Mouse (Mus musculus): ENCODE measurements around the gene Wt1. TPM values are rescaled to one million over a fixed set of nuclear protein-coding genes. Genes with fewer than 3 reads are reported as not detected.

The Wt1 gene
- polyA plus RNA-seq, 1 experiment from 2014 or later = 18.3 TPM

DNA sequence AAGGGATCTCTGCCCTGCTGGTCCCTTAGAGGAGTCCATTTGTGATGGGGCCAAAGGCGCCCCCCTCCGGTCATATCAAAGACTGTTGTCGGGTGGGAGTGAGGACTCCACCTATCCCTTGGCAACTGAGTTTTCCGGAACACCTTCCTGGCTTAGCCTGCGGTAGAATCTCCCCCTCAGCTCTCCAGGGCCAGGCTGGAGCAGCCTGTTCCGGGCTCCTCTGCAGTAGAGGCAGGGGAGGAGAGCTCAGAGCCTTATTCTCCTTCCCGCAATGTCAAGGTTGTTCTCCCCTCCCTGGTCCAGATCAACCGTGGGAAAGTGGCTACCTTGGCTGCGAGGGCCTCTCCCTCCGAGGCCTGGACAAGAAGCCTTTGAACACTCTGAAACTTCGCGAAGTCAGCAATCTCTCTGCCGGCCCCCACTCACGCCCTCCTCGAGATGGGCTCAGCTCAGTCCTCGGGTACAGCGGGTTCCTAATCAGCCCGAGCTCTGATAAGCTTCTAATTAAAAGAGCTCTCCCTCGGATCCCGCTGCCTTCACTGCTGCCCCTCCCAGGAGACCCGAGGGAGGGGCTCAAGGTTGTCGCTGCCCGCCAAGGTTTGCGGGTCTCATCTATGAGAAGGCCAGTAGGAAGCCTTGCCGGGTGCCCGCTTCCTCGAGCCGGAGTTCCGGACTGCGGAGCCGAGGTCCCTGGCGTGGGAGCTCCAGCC is 4.2 kb downstream of the Wt1 start:
- peak overlapping the region; percentile 5; the same call in 1 of the 2 replicates for H3K4me2 ChIP-seq (ENCODE audit: low read depth, low read length)
- ATAC-seq (ENCODE audit: insufficient read depth, low FRiP score) = no peak
- H3K9ac ChIP-seq (ENCODE audit: low read length) = 0 out of 2 replicates have a peak overlapping the region, but pooled peaks have one; percentile 28
- H3K9me3 ChIP-seq (replicated peaks; ENCODE audit: control insufficient read depth, low read length) = no peaks in the 10 kb centered on the region
- H3K27me3 ChIP-seq (ENCODE audit: control insufficient read depth, insufficient read depth, low read length) = peaks cover 98% of the 10 kb centered on the region
- H3K4me3 ChIP-seq (replicated peaks; ENCODE audit: low read length) = peak overlapping the region; percentile 27
- no peaks in the 10 kb centered on the region for H3K36me3 ChIP-seq (ENCODE audit: control insufficient read depth, insufficient read depth, low read length)
- 4% methylated on average over 32 of the region's 32 CpGs for WGBS
- H3K4me1 ChIP-seq (ENCODE audit: control insufficient read depth, insufficient read depth, low read length) = peaks cover 16% of the 10 kb centered on the region; the same call in 1 of the 2 replicates
- H3K27ac ChIP-seq (ENCODE audit: low read length) = no peak overlapping the region

GRCm38 (mm10) chr2:105131061-105131810 is 4.9 kb downstream of the Wt1 start:
- no peak overlapping the region for H3K27ac ChIP-seq (ENCODE audit: low read length)
- peak overlapping the region; percentile 27 for H3K4me3 ChIP-seq (replicated peaks; ENCODE audit: low read length)
- 13% methylated on average over 12 of the region's 12 CpGs for WGBS
- no peaks in the 10 kb centered on the region for H3K9me3 ChIP-seq (replicated peaks; ENCODE audit: control insufficient read depth, low read length)
- no peaks in the 10 kb centered on the region for H3K36me3 ChIP-seq (ENCODE audit: control insufficient read depth, insufficient read depth, low read length)
- peaks cover 93% of the 10 kb centered on the region for H3K27me3 ChIP-seq (ENCODE audit: control insufficient read depth, insufficient read depth, low read length)
- peaks cover 16% of the 10 kb centered on the region; the same call in 1 of the 2 replicates for H3K4me1 ChIP-seq (ENCODE audit: control insufficient read depth, insufficient read depth, low read length)
- H3K4me2 ChIP-seq (ENCODE audit: low read depth, low read length) = peak overlapping the region; percentile 5; the same call in 1 of the 2 replicates
- no peak overlapping the region for H3K9ac ChIP-seq (ENCODE audit: low read length)
- no peak for ATAC-seq (ENCODE audit: insufficient read depth, low FRiP score)

GRCm38 (mm10) chr2:105131811-105132100 is 5.4 kb downstream of the Wt1 start:
- Histone ChIP-seq H3K27me3 (ENCODE audit: control insufficient read depth, insufficient read depth, low read length) (peaks cover 93% of the 10 kb centered on the region), H3K4me1 (ENCODE audit: control insufficient read depth, insufficient read depth, low read length) (peaks cover 12% of the 10 kb centered on the region; the same call in 1 of the 2 replicates), H3K27ac (ENCODE audit: low read length) (no peak overlapping the region), H3K36me3 (ENCODE audit: control insufficient read depth, insufficient read depth, low read length) (no peaks in the 10 kb centered on the region), H3K9me3 (replicated peaks; ENCODE audit: control insufficient read depth, low read length) (no peaks in the 10 kb centered on the region), H3K4me2 (ENCODE audit: low read depth, low read length) (0 out of 2 replicates have a peak overlapping the region, but pooled peaks have one; percentile 19), H3K9ac (ENCODE audit: low read length) (no peak overlapping the region), H3K4me3 (replicated peaks; ENCODE audit: low read length) (no peak overlapping the region)
- 14% methylated on average over 2 of the region's 2 CpGs for WGBS
- no peak for ATAC-seq (ENCODE audit: insufficient read depth, low FRiP score)

DNA sequence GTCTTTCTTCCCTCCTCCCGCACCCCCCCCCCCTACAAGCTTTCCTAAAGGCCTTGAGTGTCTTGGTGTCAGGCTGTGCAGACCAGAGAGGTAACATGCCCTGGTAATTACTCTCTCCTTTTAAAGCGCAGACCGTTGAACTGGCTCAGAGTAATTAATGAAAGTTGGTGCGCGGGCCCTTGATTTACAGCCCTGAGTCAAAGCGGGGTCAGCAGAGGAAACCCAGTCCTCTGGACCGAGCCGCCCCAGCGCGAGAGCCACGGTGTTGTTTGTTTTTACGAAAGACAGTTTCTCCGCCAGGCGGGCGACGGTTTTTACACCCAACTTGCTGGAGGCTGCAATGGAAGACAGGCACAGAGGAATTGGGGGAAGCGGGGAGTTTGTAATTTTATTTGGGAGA is 6.0 kb downstream of the Wt1 start:
- H3K9me3 ChIP-seq (replicated peaks; ENCODE audit: control insufficient read depth, low read length) = no peaks in the 10 kb centered on the region
- H3K27me3 ChIP-seq (ENCODE audit: control insufficient read depth, insufficient read depth, low read length) = peaks cover 93% of the 10 kb centered on the region
- WGBS = 4% methylated on average over 16 of the region's 17 CpGs
- no peak overlapping the region for H3K4me3 ChIP-seq (replicated peaks; ENCODE audit: low read length)
- H3K4me2 ChIP-seq (ENCODE audit: low read depth, low read length) = peak overlapping the region; percentile 19; the same call in 1 of the 2 replicates
- peaks cover 7% of the 10 kb centered on the region; the same call in 1 of the 2 replicates for H3K4me1 ChIP-seq (ENCODE audit: control insufficient read depth, insufficient read depth, low read length)
- ATAC-seq (ENCODE audit: insufficient read depth, low FRiP score) = no peak
- no peak overlapping the region for H3K27ac ChIP-seq (ENCODE audit: low read length)
- no peak overlapping the region for H3K9ac ChIP-seq (ENCODE audit: low read length)
- H3K36me3 ChIP-seq (ENCODE audit: control insufficient read depth, insufficient read depth, low read length) = no peaks in the 10 kb centered on the region

DNA sequence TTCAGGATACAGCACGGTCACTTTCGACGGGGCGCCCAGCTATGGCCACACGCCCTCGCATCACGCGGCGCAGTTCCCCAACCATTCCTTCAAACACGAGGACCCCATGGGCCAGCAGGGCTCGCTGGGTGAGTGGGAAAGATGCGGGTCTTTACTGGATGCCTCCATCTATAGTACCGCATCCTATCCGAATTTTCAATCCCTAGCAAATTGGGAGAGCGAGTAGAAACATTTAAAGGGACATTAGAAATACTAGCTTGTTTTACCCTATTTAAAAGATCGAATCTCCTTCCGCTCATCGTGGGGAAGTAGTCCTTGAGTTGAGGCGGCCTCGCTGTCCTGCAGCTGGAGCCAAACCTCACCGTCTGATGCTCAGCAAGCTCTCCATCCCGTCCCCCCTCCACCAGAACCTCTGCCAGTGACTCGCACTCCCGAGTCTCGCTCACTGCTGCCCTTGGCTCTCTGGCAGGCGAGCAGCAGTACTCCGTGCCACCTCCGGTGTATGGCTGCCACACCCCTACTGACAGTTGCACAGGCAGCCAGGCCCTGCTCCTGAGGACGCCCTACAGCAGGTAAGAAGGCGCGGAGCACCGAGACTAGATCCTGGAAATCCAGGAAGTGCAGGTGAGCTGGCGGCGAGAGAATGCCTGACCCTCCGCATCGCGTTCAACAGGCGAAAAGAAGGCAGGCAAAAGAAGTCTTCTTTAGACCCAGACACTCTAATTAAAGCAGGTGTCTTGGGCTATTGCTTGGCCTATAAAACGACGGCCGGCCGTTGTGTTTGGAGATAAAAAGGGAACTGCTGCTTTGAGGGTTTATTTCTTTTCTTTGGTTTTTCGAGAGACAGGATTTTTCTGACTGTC is 6.8 kb downstream of the Wt1 start:
- Histone ChIP-seq H3K4me3 (replicated peaks; ENCODE audit: low read length) (peak overlapping the region; percentile 19; the same call in 1 of the 2 replicates), H3K9ac (ENCODE audit: low read length) (no peak overlapping the region), H3K4me1 (ENCODE audit: control insufficient read depth, insufficient read depth, low read length) (peaks cover 7% of the 10 kb centered on the region; the same call in 1 of the 2 replicates), H3K27ac (ENCODE audit: low read length) (no peak overlapping the region), H3K27me3 (ENCODE audit: control insufficient read depth, insufficient read depth, low read length) (peaks cover 90% of the 10 kb centered on the region), H3K36me3 (ENCODE audit: control insufficient read depth, insufficient read depth, low read length) (no peaks in the 10 kb centered on the region), H3K4me2 (ENCODE audit: low read depth, low read length) (peak overlapping the region; percentile 25; the same call in 1 of the 2 replicates), H3K9me3 (replicated peaks; ENCODE audit: control insufficient read depth, low read length) (no peaks in the 10 kb centered on the region)
- ATAC-seq (ENCODE audit: insufficient read depth, low FRiP score) = no peak
- 6% methylated on average over 43 of the region's 43 CpGs for WGBS

DNA sequence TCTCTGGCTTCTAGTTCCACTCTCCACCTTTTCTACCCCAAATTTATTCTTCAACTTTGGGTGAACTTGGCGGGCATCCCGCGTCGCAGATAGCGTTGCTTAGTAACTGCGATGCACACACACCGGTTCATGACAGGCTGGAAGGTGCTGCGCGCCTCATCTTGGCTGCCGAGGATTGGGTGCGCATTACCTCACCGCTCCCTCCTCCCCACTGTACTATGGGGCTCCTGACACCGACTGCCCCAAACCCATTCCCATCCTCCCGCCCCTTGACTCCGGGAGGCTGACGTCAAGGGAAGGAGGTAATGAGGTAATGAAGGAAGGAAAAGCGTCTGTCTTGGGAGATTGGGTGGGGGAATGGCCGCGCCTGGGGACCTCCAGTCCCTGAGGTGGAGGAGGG is 8.0 kb downstream of the Wt1 start:
- ATAC-seq (ENCODE audit: insufficient read depth, low FRiP score) = peak; percentile 77; the same call in 1 of the 2 replicates
- Histone ChIP-seq H3K9ac (ENCODE audit: low read length) (no peak overlapping the region), H3K4me3 (replicated peaks; ENCODE audit: low read length) (no peak overlapping the region), H3K4me2 (ENCODE audit: low read depth, low read length) (no peak overlapping the region), H3K4me1 (ENCODE audit: control insufficient read depth, insufficient read depth, low read length) (peaks cover 7% of the 10 kb centered on the region; the same call in 1 of the 2 replicates), H3K36me3 (ENCODE audit: control insufficient read depth, insufficient read depth, low read length) (no peaks in the 10 kb centered on the region), H3K27ac (ENCODE audit: low read length) (no peak overlapping the region), H3K27me3 (ENCODE audit: control insufficient read depth, insufficient read depth, low read length) (peaks cover 86% of the 10 kb centered on the region), H3K9me3 (replicated peaks; ENCODE audit: control insufficient read depth, low read length) (no peaks in the 10 kb centered on the region)
- 4% methylated on average over 19 of the region's 19 CpGs for WGBS

DNA sequence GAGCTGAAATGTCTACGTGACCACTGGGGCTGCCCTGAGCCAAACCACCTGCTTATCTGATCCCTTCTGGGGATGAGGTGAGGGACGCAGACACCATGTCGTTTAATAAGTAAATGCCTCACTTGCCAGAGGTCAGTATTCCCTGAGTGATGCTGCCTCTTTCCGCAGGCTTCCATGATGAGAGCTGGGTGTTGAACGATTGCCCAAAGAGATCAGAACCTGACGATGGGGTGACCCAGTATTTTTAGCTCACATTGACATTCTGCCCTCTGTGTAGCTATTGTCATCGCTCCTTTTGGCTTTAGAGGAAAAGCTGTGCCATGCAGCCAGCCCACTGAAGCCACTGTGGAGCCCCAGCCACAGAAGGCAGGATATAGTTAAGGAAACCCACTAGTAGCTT is 13.1 kb downstream of the Wt1 start:
- WGBS = 46% methylated on average over 7 of the region's 7 CpGs
- Histone ChIP-seq H3K4me3 (replicated peaks; ENCODE audit: low read length) (no peak overlapping the region), H3K4me1 (ENCODE audit: control insufficient read depth, insufficient read depth, low read length) (no peaks in the 10 kb centered on the region), H3K9ac (ENCODE audit: low read length) (no peak overlapping the region), H3K27ac (ENCODE audit: low read length) (no peak overlapping the region), H3K9me3 (replicated peaks; ENCODE audit: control insufficient read depth, low read length) (no peaks in the 10 kb centered on the region), H3K27me3 (ENCODE audit: control insufficient read depth, insufficient read depth, low read length) (peaks cover 45% of the 10 kb centered on the region), H3K4me2 (ENCODE audit: low read depth, low read length) (no peak overlapping the region), H3K36me3 (ENCODE audit: control insufficient read depth, insufficient read depth, low read length) (no peaks in the 10 kb centered on the region)
- ATAC-seq (ENCODE audit: insufficient read depth, low FRiP score) = no peak

DNA sequence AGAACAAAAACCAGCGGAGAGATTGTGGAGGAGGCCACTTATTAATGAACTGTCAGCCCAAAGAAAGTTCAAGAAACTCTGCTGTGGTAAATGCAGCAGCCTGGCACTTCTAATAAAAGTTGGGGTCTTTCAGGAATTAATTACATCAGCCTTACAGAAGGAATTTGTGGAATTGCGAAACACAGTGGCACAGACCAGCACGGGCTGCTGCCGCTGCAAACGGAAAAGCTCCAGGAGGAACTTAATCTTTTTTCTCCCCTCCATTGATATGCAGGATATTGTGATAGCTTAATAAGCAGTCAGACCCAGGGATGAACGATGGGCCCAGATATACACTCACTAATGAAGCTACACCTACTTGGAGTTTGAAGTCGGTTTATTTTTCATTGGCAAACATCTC is 15.0 kb downstream of the Wt1 start:
- no peaks in the 10 kb centered on the region for H3K4me1 ChIP-seq (ENCODE audit: control insufficient read depth, insufficient read depth, low read length)
- H3K27me3 ChIP-seq (ENCODE audit: control insufficient read depth, insufficient read depth, low read length) = peaks cover 31% of the 10 kb centered on the region
- no peak overlapping the region for H3K9ac ChIP-seq (ENCODE audit: low read length)
- no peak overlapping the region for H3K4me3 ChIP-seq (replicated peaks; ENCODE audit: low read length)
- no peaks in the 10 kb centered on the region for H3K9me3 ChIP-seq (replicated peaks; ENCODE audit: control insufficient read depth, low read length)
- no peak for ATAC-seq (ENCODE audit: insufficient read depth, low FRiP score)
- 36% methylated on average over 7 of the region's 7 CpGs for WGBS
- H3K36me3 ChIP-seq (ENCODE audit: control insufficient read depth, insufficient read depth, low read length) = no peaks in the 10 kb centered on the region
- H3K27ac ChIP-seq (ENCODE audit: low read length) = no peak overlapping the region
- no peak overlapping the region for H3K4me2 ChIP-seq (ENCODE audit: low read depth, low read length)
